Mouse (Mus musculus): Measurements from ENCODE around the gene Cuedc2. TPM values are rescaled to one million over a fixed set of nuclear protein-coding genes. Genes with fewer than 3 reads are reported as not detected.

Gene Cuedc2
- polyA plus RNA-seq (2012; ENCODE audit: insufficient read depth, insufficient read length, low replicate concordance, missing spikeins), result not detected in 2 replicates

DNA sequence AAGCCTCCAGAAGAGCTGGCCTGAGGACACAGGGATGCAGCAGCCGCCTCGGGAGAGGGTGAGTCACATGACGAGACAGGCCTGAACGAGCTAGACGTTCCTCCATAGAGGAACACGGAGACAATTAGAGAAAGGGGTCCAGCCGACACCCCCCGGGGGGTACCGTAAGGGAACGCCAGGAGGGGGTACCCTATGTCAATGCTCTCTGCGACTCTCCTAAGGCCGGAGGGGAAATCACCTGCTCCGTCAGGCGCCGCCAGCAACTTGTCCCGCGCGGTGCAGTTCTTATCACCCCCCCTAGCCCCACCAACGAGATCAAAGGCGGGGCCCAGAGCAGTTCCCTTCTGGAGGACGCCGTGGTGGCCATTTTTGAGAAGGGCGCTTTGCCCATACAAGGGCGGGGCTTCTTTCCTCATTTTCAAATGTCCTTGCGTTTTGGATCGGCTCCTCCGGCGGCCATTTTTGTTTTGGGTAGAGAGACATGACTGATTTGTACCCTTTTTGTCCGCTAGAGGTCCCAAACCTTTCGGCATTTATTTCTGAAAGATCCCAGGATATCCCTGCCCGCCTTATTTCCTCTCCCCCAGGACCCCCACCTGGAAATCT, at the start of gene Cuedc2:
Cuedc2 (minus strand) TSS at position 372 of the 606 bp plus-strand sequence.
- peak within 1 kb of the TSS; percentile 84 for H3K4me3 ChIP-seq (ENCODE audit: insufficient read depth, low read depth, low read length)
- H3K4me1 ChIP-seq (ENCODE audit: control insufficient read depth, insufficient read depth, low read length), result peaks cover 21% of the 10 kb centered on the region
- TF ChIP-seq POLR2A (IDR thresholded peaks at IDR 0.05; ENCODE audit: insufficient read depth, low read depth, low read length) (peak; percentile 31; the same call in 1 of the 2 replicates), CTCF (IDR thresholded peaks at IDR 0.05; ENCODE audit: insufficient read depth, low read depth, low read length) (no peak)
- WGBS, result under 1% methylated on average over 31 of the region's 31 CpGs
- peak within 1 kb of the TSS; percentile 53 for H3K27ac ChIP-seq (ENCODE audit: insufficient read depth, low read depth, low read length)

DNA sequence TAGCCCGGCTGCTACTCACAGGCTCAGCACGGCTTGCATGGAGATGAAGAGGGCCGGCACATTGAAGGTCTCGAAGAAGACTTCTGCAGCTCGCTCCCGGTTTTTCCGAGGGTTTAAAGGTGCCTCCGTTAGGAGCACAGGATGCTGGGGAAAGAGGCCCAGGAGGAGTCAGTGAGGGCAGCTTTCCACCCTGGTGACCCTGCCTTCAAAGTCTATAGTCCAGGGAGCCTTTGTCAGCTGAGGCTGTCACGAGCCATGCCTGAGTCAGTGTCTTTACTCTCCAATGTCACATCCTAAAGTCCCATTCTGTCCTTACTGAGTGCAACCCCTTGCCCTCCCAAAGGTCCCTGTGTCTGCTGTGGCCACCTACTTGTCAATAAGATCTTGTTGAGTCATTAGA, 43.8 kb upstream of the Cuedc2 start:
- TF ChIP-seq CTCF (IDR thresholded peaks at IDR 0.05; ENCODE audit: insufficient read depth, low read depth, low read length) (no peak), POLR2A (IDR thresholded peaks at IDR 0.05; ENCODE audit: insufficient read depth, low read depth, low read length) (no peak)
- no peaks in the 10 kb centered on the region for H3K4me1 ChIP-seq (ENCODE audit: control insufficient read depth, insufficient read depth, low read length)
- H3K27ac ChIP-seq (ENCODE audit: insufficient read depth, low read depth, low read length), result no peak overlapping the region
- 87% methylated on average over 9 of the region's 9 CpGs for WGBS
- no peak overlapping the region for H3K4me3 ChIP-seq (ENCODE audit: insufficient read depth, low read depth, low read length)

GRCm38 (mm10) chr19:46375891-46376290, 37.4 kb upstream of the Cuedc2 start:
- H3K27ac ChIP-seq (ENCODE audit: insufficient read depth, low read depth, low read length), result no peak overlapping the region
- WGBS, result 37% methylated on average over 4 of the region's 4 CpGs
- TF ChIP-seq POLR2A (IDR thresholded peaks at IDR 0.05; ENCODE audit: insufficient read depth, low read depth, low read length) (no peak), CTCF (IDR thresholded peaks at IDR 0.05; ENCODE audit: insufficient read depth, low read depth, low read length) (no peak)
- peaks cover 11% of the 10 kb centered on the region for H3K4me1 ChIP-seq (ENCODE audit: control insufficient read depth, insufficient read depth, low read length)
- H3K4me3 ChIP-seq (ENCODE audit: insufficient read depth, low read depth, low read length), result no peak overlapping the region

GRCm38 (mm10) chr19:46375489-46375888, 37.0 kb upstream of the Cuedc2 start:
- Histone ChIP-seq H3K4me1 (ENCODE audit: control insufficient read depth, insufficient read depth, low read length) (peaks cover 11% of the 10 kb centered on the region), H3K27ac (ENCODE audit: insufficient read depth, low read depth, low read length) (no peak overlapping the region), H3K4me3 (ENCODE audit: insufficient read depth, low read depth, low read length) (no peak overlapping the region)
- TF ChIP-seq CTCF (IDR thresholded peaks at IDR 0.05; ENCODE audit: insufficient read depth, low read depth, low read length) (no peak), POLR2A (IDR thresholded peaks at IDR 0.05; ENCODE audit: insufficient read depth, low read depth, low read length) (no peak)
- 27% methylated on average over 5 of the region's 5 CpGs for WGBS

- Histone ChIP-seq H3K4me3 (ENCODE audit: insufficient read depth, low read depth, low read length) (no peak overlapping the region), H3K27ac (ENCODE audit: insufficient read depth, low read depth, low read length) (no peak overlapping the region), H3K4me1 (ENCODE audit: control insufficient read depth, insufficient read depth, low read length) (peaks cover 11% of the 10 kb centered on the region)
- WGBS, result 47% methylated on average over 21 of the region's 21 CpGs
- no peak for TF ChIP-seq CTCF (IDR thresholded peaks at IDR 0.05; ENCODE audit: insufficient read depth, low read depth, low read length)
- TF ChIP-seq POLR2A (IDR thresholded peaks at IDR 0.05; ENCODE audit: insufficient read depth, low read depth, low read length), result no peak
Observed at GRCm38 (mm10) chr19:46374477-46375088, 36.1 kb upstream of the Cuedc2 start.

GRCm38 (mm10) chr19:46369204-46369603, 30.7 kb upstream of the Cuedc2 start:
- TF ChIP-seq CTCF (IDR thresholded peaks at IDR 0.05; ENCODE audit: insufficient read depth, low read depth, low read length) (no peak), POLR2A (IDR thresholded peaks at IDR 0.05; ENCODE audit: insufficient read depth, low read depth, low read length) (no peak)
- no peak overlapping the region for H3K27ac ChIP-seq (ENCODE audit: insufficient read depth, low read depth, low read length)
- peaks cover 16% of the 10 kb centered on the region for H3K4me1 ChIP-seq (ENCODE audit: control insufficient read depth, insufficient read depth, low read length)
- WGBS, result 25% methylated on average over 4 of the region's 4 CpGs
- H3K4me3 ChIP-seq (ENCODE audit: insufficient read depth, low read depth, low read length), result no peak overlapping the region

DNA sequence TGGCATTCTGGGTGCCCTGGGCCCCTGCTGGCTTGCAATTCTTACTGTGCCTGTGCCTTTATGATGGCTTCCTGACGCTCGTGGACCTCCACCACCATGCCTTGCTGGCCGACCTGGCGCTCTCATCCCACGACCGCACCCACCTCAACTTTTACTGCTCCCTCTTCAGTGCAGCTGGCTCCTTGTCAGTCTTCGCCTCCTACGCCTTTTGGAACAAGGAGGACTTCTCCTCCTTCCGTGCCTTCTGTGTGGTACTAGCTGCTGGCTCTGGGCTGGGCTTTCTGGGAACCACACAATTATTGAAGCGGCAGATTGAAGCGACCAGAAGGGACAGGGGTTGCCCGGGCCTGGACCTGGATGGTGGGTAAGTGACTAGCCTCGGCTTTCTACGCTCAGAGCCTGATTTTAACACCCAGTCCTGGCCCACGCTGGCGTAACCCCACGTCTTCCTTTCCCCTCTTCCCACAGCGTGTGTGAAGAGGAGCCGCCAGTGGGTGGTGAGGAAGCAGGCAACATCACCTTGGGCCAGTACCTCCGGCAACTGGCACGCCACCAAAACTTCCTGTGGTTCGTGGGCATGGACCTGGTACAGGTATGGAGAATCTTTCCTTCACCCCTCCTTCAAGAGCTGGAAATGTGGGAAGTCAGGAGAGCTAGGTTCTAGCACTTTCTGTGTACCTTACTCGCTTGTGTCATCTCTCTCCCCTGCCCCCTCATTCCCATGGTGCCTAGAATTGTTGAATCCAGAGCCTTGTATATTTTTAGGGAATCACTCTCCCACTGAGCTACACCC, 29.5 kb upstream of the Cuedc2 start:
- 66% methylated on average over 23 of the region's 23 CpGs for WGBS
- H3K27ac ChIP-seq (ENCODE audit: insufficient read depth, low read depth, low read length), result peak overlapping the region; percentile 49; the same call in 1 of the 2 replicates

DNA sequence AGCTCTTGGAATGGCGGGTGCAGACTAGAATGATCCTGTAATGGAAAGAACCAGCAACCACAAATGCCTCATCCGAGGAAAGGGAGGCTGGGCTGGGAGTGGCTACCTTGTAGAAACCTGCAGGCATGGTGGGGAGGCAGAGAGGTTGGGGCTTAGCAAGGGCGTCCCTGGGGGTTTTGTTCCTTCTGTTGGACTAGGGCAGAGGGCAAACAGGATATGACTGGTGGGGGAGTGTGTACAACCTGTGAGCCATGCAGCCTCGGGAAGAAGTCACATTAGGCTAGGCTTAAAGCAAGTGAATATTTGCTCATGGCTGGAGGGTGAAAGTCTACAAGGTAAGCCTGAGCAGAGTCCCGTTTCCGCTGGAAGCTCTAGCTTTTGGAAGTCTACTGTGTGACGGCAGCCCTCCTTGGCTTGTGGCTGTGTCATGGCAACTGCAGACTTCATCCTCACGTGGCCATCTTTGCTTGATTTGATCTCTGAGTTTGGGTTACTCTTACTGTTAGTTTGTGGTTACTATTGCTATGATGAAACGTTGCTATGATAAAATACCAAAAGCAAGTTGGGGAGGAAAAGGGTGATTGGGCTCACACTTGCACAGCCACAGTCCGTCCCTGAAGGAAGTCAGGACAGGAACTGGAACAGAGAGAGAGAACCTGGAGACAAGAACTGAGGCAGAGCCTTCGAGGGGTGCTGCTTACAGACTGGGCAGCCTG, 24.9 kb upstream of the Cuedc2 start:
- Histone ChIP-seq H3K4me3 (ENCODE audit: insufficient read depth, low read depth, low read length) (no peak overlapping the region), H3K27ac (ENCODE audit: insufficient read depth, low read depth, low read length) (no peak overlapping the region), H3K4me1 (ENCODE audit: control insufficient read depth, insufficient read depth, low read length) (peaks cover 18% of the 10 kb centered on the region)
- WGBS, result 86% methylated on average over 11 of the region's 11 CpGs
- TF ChIP-seq CTCF (IDR thresholded peaks at IDR 0.05; ENCODE audit: insufficient read depth, low read depth, low read length) (no peak), POLR2A (IDR thresholded peaks at IDR 0.05; ENCODE audit: insufficient read depth, low read depth, low read length) (no peak)

More for the DNA sequence above, 29.5 kb upstream of the Cuedc2 start:
- TF ChIP-seq CTCF (IDR thresholded peaks at IDR 0.05; ENCODE audit: insufficient read depth, low read depth, low read length) (no peak), POLR2A (IDR thresholded peaks at IDR 0.05; ENCODE audit: insufficient read depth, low read depth, low read length) (no peak)
- H3K4me3 ChIP-seq (ENCODE audit: insufficient read depth, low read depth, low read length), result no peak overlapping the region
- H3K4me1 ChIP-seq (ENCODE audit: control insufficient read depth, insufficient read depth, low read length), result peaks cover 16% of the 10 kb centered on the region

Data from olfactory bulb, adult 2 months (tissue).